Mouse (Mus musculus) hindbrain, embryonic 11.5 days (tissue): Measurements from ENCODE around the gene Sh3bp1. TPM values are rescaled to one million over a fixed set of nuclear protein-coding genes. Genes with fewer than 3 reads are reported as not detected.

Experiments
- ATAC-seq: fragments of 200-750 bp; cut with Nextera tagmentation; 2 replicates; pipeline ENCODE4 v1.8.0; 2017; ENCODE audit warnings: mild to moderate bottlenecking, moderate TSS enrichment, moderate library complexity; ENCODE audit not compliant: low FRiP score
- DNase-seq: peaks from one replicate; pipeline ENCODE4 v3.0.0-alpha.2; 2015; ENCODE audit warnings: low spot score
- H3K27ac ChIP-seq: fragments of 300-500 bp; sonication (generic); 2 replicates; pipeline ENCODE4 v1.5.1; 2014; ENCODE audit warnings: mild to moderate bottlenecking, low read depth, low read length
- H3K27me3 ChIP-seq: fragments of 300-500 bp; sonication (generic); 2 replicates; pipeline ENCODE4 v1.6.1; 2014; ENCODE audit warnings: mild to moderate bottlenecking, low read length, moderate library complexity, mixed read lengths; ENCODE audit not compliant: control insufficient read depth, insufficient read depth
- H3K36me3 ChIP-seq: fragments of 300-500 bp; sonication (generic); 2 replicates; pipeline ENCODE4 v1.6.1; 2014; ENCODE audit warnings: mild to moderate bottlenecking, low read length, moderate library complexity, mixed read lengths; ENCODE audit not compliant: control insufficient read depth, insufficient read depth
- H3K4me1 ChIP-seq: fragments of 300-500 bp; sonication (generic); replicated peaks from 2 replicates; pipeline ENCODE4 v1.6.1; 2014; ENCODE audit warnings: low read length, mixed read lengths; ENCODE audit not compliant: control insufficient read depth, insufficient read depth
- H3K4me2 ChIP-seq: fragments of 300-500 bp; sonication (generic); replicated peaks from 2 replicates; pipeline ENCODE4 v1.6.1; 2014; ENCODE audit warnings: mild to moderate bottlenecking, low read depth, low read length
- H3K4me3 ChIP-seq: fragments of 300-500 bp; sonication (generic); 2 replicates; pipeline ENCODE4 v1.5.1; 2014; ENCODE audit warnings: low read depth, low read length
- H3K9ac ChIP-seq: fragments of 300-500 bp; sonication (generic); 2 replicates; pipeline ENCODE4 v1.6.1; 2014; ENCODE audit warnings: low read depth, low read length
- H3K9me3 ChIP-seq: fragments of 300-500 bp; sonication (generic); 2 replicates; pipeline ENCODE4 v1.6.1; 2016; ENCODE audit warnings: low read length; ENCODE audit not compliant: control insufficient read depth
- WGBS: fragments of 180-500 bp; shearing (Covaris S2); extraction: QIAGEN DNeasy Blood & Tissue Kit; methylation state at CpG from one replicate; pipeline ENCODE4 v1.1.7; 2014; 5-methylcytosine and 5-hydroxymethylcytosine counted together
- polyA plus RNA-seq: library from polyadenylated mRNA; unstranded; fragments of >200 nt; fragmentation: Nextera tagmentation; extraction: Ambion mirVana; gene quantifications from 2 replicates; pipeline ENCODE4 v1.2.1, GENCODE M21; 2014

Gene Sh3bp1
- 11.8 and 12.4 TPM in 2 replicates for polyA plus RNA-seq

GRCm38 (mm10) chr15:78899740-78900584, at the start of gene Sh3bp1:
TSS of gene Sh3bp1 (plus strand) at chr15:78899768.
- ATAC-seq (no peak), DNase-seq (peak; percentile 73)
- peaks cover 8% of the 10 kb centered on the region; the same call in 1 of the 2 replicates for H3K4me1 ChIP-seq
- peak within 1 kb of the TSS; percentile 46 for H3K4me3 ChIP-seq
- H3K9me3 ChIP-seq, result no peaks in the 10 kb centered on the region
- H3K36me3 ChIP-seq, result no peaks in the 10 kb centered on the region
- H3K27me3 ChIP-seq, result peaks cover 8% of the 10 kb centered on the region
- H3K9ac ChIP-seq, result peak within 1 kb of the TSS; percentile 61
- peak within 1 kb of the TSS; percentile 97 for H3K4me2 ChIP-seq
- 2% methylated on average over 46 of the region's 47 CpGs for WGBS
- H3K27ac ChIP-seq, result no peak within 1 kb of the TSS

GRCm38 (mm10) chr15:78850059-78850824, 49.3 kb upstream of the Sh3bp1 start:
- no peaks in the 10 kb centered on the region for H3K9me3 ChIP-seq
- H3K27me3 ChIP-seq, result no peaks in the 10 kb centered on the region
- no peak overlapping the region for H3K4me2 ChIP-seq
- no peaks in the 10 kb centered on the region for H3K36me3 ChIP-seq
- ATAC-seq (no peak), DNase-seq (no peak)
- H3K4me3 ChIP-seq, result no peak overlapping the region
- WGBS, result 65% methylated on average over 15 of the region's 15 CpGs
- H3K9ac ChIP-seq, result no peak overlapping the region
- no peak overlapping the region for H3K27ac ChIP-seq
- H3K4me1 ChIP-seq, result no peaks in the 10 kb centered on the region

GRCm38 (mm10) chr15:78850944-78851343, 48.6 kb upstream of the Sh3bp1 start:
- H3K4me1 ChIP-seq, result no peaks in the 10 kb centered on the region
- DNase-seq, result no peak
- no peaks in the 10 kb centered on the region for H3K27me3 ChIP-seq
- no peak overlapping the region for H3K4me3 ChIP-seq
- H3K9ac ChIP-seq, result no peak overlapping the region
- H3K4me2 ChIP-seq, result no peak overlapping the region
- H3K27ac ChIP-seq, result no peak overlapping the region
- no peak for ATAC-seq
- no peaks in the 10 kb centered on the region for H3K36me3 ChIP-seq
- H3K9me3 ChIP-seq, result no peaks in the 10 kb centered on the region
- 67% methylated on average over 6 of the region's 6 CpGs for WGBS

DNA sequence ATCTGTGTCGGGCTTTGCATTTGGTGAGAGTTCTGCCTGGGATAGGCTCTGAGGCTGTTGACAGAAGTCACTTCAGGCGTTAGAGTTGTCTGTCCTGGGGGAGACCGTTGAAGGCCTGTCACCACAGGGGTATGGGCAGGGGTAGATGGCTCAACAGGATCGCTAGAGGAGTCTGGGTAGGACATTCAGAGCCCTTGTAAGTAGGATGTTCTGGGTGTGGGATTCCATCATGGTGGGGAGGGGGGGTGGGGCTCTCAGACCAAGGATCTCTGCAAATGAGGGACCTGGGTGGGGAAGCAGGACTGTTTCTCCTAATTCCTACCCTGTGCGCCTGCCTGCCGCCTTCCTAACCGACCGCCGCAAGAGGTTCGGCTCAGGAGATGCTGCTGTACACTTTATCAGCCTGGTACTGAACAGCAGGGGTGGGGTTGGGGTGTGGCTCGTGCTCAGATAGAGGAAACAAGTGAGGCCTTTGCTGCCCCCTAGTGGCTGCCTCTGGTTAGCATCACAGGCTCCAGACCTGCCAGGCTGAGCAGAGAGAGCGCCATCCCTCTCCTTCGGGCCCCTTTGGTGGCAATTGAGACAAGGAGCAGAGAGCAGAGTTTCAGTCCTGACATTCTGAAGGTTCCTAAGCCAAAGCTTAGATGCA, 47.9 kb upstream of the Sh3bp1 start:
- Histone ChIP-seq H3K4me2 (no peak overlapping the region), H3K27ac (no peak overlapping the region), H3K4me1 (no peaks in the 10 kb centered on the region), H3K36me3 (no peaks in the 10 kb centered on the region), H3K27me3 (no peaks in the 10 kb centered on the region), H3K9ac (no peak overlapping the region), H3K9me3 (no peaks in the 10 kb centered on the region), H3K4me3 (no peak overlapping the region)
- ATAC-seq (peak; percentile 67), DNase-seq (peak; percentile 94)
- WGBS, result 17% methylated on average over 13 of the region's 13 CpGs

GRCm38 (mm10) chr15:78855303-78855965, 44.1 kb upstream of the Sh3bp1 start, which contains the start of gene Lgals2:
TSS of gene Lgals2 (minus strand) at chr15:78855529.
- Histone ChIP-seq H3K4me2 (no peak within 1 kb of the TSS), H3K9me3 (no peaks in the 10 kb centered on the region), H3K27ac (no peak within 1 kb of the TSS), H3K4me1 (no peaks in the 10 kb centered on the region), H3K9ac (no peak within 1 kb of the TSS), H3K27me3 (no peaks in the 10 kb centered on the region), H3K4me3 (no peak within 1 kb of the TSS), H3K36me3 (no peaks in the 10 kb centered on the region)
- DNase-seq, result no peak
- no peak for ATAC-seq
- WGBS, result 79% methylated on average over 8 of the region's 8 CpGs

DNA sequence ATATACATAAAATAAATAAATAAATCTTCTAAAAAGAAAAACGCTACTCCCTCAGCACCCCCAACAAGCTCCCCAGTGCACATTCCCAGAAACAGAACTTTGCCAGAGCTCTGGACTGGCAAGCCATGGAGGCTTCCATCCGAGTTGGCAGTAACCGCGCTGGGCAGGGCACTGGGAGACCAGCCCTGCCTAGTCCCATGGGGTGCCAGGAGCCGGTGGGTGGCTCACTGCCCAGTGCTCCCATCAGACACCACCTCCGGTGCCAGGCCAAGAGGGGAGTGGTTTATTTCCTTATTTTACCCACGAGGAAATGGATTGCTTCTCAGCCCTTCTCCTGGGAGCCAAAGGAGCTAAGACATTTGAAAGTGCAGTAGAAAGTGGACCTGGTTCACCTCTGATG, 42.6 kb upstream of the Sh3bp1 start:
- Histone ChIP-seq H3K9ac (no peak overlapping the region), H3K27ac (no peak overlapping the region), H3K9me3 (no peaks in the 10 kb centered on the region), H3K4me2 (no peak overlapping the region), H3K36me3 (no peaks in the 10 kb centered on the region), H3K4me3 (no peak overlapping the region), H3K4me1 (no peaks in the 10 kb centered on the region), H3K27me3 (no peaks in the 10 kb centered on the region)
- ATAC-seq, result no peak
- DNase-seq, result no peak
- WGBS, result 93% methylated on average over 7 of the region's 7 CpGs

DNA sequence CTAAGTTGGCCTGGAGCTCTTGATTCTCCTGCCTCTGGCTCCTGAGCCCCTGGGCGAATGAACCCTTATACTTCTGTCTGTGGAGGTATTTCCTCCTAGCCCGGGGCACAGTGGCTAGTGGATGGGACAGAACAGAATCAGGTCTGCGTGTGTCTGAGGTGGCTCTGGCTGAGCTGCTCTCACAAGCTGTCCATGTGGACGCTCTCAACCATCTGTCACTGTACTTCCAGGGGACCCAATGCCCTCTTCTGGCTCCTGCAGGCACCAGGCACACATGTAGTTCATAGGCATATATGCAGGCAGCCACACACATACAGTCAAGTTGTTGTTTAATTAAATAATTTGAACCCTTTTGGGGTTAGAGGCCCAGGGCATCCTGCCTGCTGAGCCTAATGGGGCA, 40.3 kb upstream of the Sh3bp1 start:
- H3K36me3 ChIP-seq, result no peaks in the 10 kb centered on the region
- H3K4me2 ChIP-seq, result no peak overlapping the region
- no peaks in the 10 kb centered on the region for H3K9me3 ChIP-seq
- H3K4me1 ChIP-seq, result no peaks in the 10 kb centered on the region
- H3K27ac ChIP-seq, result no peak overlapping the region
- DNase-seq (no peak), ATAC-seq (no peak)
- H3K27me3 ChIP-seq, result no peaks in the 10 kb centered on the region
- H3K9ac ChIP-seq, result no peak overlapping the region
- no peak overlapping the region for H3K4me3 ChIP-seq
- 84% methylated on average over 4 of the region's 4 CpGs for WGBS

- H3K4me3 ChIP-seq, result no peak overlapping the region
- no peak overlapping the region for H3K27ac ChIP-seq
- no peak overlapping the region for H3K4me2 ChIP-seq
- no peaks in the 10 kb centered on the region for H3K27me3 ChIP-seq
- DNase-seq, result no peak
- H3K4me1 ChIP-seq, result no peaks in the 10 kb centered on the region
- WGBS, result 82% methylated on average over 6 of the region's 6 CpGs
- no peak for ATAC-seq
- no peak overlapping the region for H3K9ac ChIP-seq
- no peaks in the 10 kb centered on the region for H3K36me3 ChIP-seq
- no peaks in the 10 kb centered on the region for H3K9me3 ChIP-seq
Measured at GRCm38 (mm10) chr15:78859714-78860113, 39.9 kb upstream of the Sh3bp1 start.
